Mouse (Mus musculus): ENCODE measurements around the gene Ptpn6. TPM values are rescaled to one million over a fixed set of nuclear protein-coding genes. Genes with fewer than 3 reads are reported as not detected.

Ptpn6 gene
- polyA plus RNA-seq, 1 experiment from 2014 or later, result 4.9 TPM

GRCm38 (mm10) chr6:124757351-124757880 is 18.9 kb upstream of the Ptpn6 start:
- Histone ChIP-seq H3K27ac (ENCODE audit: low read depth, low read length) (peak overlapping the region; percentile 99), H3K4me3 (ENCODE audit: low read length) (peak overlapping the region; percentile 80), H3K9me3 (ENCODE audit: control insufficient read depth, low read length) (no peaks in the 10 kb centered on the region), H3K27me3 (replicated peaks; ENCODE audit: control insufficient read depth, insufficient read depth, low read length) (no peaks in the 10 kb centered on the region), H3K9ac (ENCODE audit: low read depth, low read length) (peak overlapping the region; percentile 97), H3K4me2 (ENCODE audit: low read length) (peak overlapping the region; percentile 80), H3K36me3 (ENCODE audit: control insufficient read depth, insufficient read depth, low read length) (no peaks in the 10 kb centered on the region), H3K4me1 (ENCODE audit: control insufficient read depth, insufficient read depth, low read depth, low read length) (peaks cover 34% of the 10 kb centered on the region)
- 2% methylated on average over 5 of the region's 5 CpGs for WGBS
- ATAC-seq, result no peak

DNA sequence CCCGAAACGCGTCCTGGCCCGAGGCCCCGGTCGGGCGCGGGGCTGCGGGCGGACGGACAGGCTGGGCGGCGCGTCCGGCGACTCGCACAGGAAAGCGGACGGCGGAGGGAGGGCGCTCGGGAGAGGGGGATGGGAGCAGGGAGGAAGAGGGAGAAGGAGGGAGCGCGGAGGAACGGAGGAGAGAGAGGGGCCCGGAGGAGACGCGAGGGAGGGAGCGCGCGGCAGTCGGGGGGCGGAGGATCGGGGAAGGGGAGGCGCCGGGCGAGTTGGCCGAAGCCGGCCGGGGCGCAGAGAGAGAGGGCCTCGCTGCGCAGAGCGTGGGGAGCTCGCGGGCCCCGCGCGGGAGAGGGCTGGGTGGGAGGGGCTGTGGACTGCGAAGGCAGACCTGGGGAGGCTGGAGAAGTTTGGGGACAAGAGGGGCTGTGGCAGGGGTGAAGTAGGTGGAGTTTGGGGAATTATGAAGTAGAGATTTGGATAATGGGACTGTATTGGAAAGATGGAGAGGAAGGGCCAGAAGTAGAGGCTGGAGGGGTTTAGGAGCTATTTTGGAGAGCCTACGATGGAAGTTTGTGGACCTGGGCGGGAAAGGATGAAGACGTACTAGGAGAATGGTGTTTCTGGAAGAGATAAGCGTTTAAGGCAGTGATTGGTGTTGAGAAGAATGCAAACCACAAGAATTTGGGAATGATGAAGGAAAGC is 18.3 kb upstream of the Ptpn6 start:
- H3K27me3 ChIP-seq (replicated peaks; ENCODE audit: control insufficient read depth, insufficient read depth, low read length), result no peaks in the 10 kb centered on the region
- under 1% methylated on average over 47 of the region's 54 CpGs for WGBS
- H3K36me3 ChIP-seq (ENCODE audit: control insufficient read depth, insufficient read depth, low read length), result no peaks in the 10 kb centered on the region
- peak overlapping the region; percentile 99 for H3K27ac ChIP-seq (ENCODE audit: low read depth, low read length)
- H3K4me1 ChIP-seq (ENCODE audit: control insufficient read depth, insufficient read depth, low read depth, low read length), result peaks cover 34% of the 10 kb centered on the region
- H3K9ac ChIP-seq (ENCODE audit: low read depth, low read length), result peak overlapping the region; percentile 97
- H3K4me2 ChIP-seq (ENCODE audit: low read length), result peak overlapping the region; percentile 80
- peak overlapping the region; percentile 80 for H3K4me3 ChIP-seq (ENCODE audit: low read length)
- H3K9me3 ChIP-seq (ENCODE audit: control insufficient read depth, low read length), result no peaks in the 10 kb centered on the region
- ATAC-seq, result peak; percentile 75

GRCm38 (mm10) chr6:124755831-124756595 is 17.5 kb upstream of the Ptpn6 start, which contains the start of the genes Gm45234 and Atn1:
Gm45234 (minus strand) TSS chr6:124756021.
Atn1 (minus strand) TSS chr6:124756524.
- under 1% methylated on average over 40 of the region's 100 CpGs for WGBS

DNA sequence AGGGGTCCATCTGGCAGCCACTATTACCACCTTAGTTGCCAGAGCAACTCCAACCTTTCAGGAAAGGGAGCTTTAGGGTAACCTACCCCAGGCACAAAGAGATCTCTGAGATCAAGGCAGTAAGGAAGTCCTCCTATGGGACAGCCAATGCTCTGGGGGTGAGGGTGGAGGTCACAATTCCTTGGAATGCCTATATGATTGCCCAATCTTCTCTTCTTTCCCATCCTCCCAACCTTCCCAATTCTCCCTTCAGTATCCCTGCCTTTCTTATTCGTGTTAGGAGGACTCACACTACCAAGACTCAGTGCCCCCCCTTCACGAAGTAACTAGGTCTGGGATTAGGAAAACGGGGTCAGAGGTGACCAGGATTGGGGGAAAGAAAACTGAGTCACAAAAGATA is 16.8 kb upstream of the Ptpn6 start:
- no peaks in the 10 kb centered on the region for H3K27me3 ChIP-seq (replicated peaks; ENCODE audit: control insufficient read depth, insufficient read depth, low read length)
- H3K27ac ChIP-seq (ENCODE audit: low read depth, low read length), result peak overlapping the region; percentile 99
- no peaks in the 10 kb centered on the region for H3K9me3 ChIP-seq (ENCODE audit: control insufficient read depth, low read length)
- peaks cover 34% of the 10 kb centered on the region for H3K4me1 ChIP-seq (ENCODE audit: control insufficient read depth, insufficient read depth, low read depth, low read length)
- H3K36me3 ChIP-seq (ENCODE audit: control insufficient read depth, insufficient read depth, low read length), result no peaks in the 10 kb centered on the region
- H3K4me2 ChIP-seq (ENCODE audit: low read length), result peak overlapping the region; percentile 80
- peak overlapping the region; percentile 97 for H3K9ac ChIP-seq (ENCODE audit: low read depth, low read length)
- peak overlapping the region; percentile 80 for H3K4me3 ChIP-seq (ENCODE audit: low read length)
- 0% methylated on average over 3 of the region's 3 CpGs for WGBS
- no peak for ATAC-seq

More at GRCm38 (mm10) chr6:124755831-124756595, 17.5 kb upstream of the Ptpn6 start, which contains the start of the genes Gm45234 and Atn1:
- peak within 1 kb of the TSS; percentile 97 for H3K9ac ChIP-seq (ENCODE audit: low read depth, low read length)
- no peaks in the 10 kb centered on the region for H3K27me3 ChIP-seq (replicated peaks; ENCODE audit: control insufficient read depth, insufficient read depth, low read length)
- peak within 1 kb of the TSS; percentile 80 for H3K4me2 ChIP-seq (ENCODE audit: low read length)
- H3K4me1 ChIP-seq (ENCODE audit: control insufficient read depth, insufficient read depth, low read depth, low read length), result peaks cover 34% of the 10 kb centered on the region
- no peaks in the 10 kb centered on the region for H3K9me3 ChIP-seq (ENCODE audit: control insufficient read depth, low read length)
- peak within 1 kb of the TSS; percentile 99 for H3K27ac ChIP-seq (ENCODE audit: low read depth, low read length)
- ATAC-seq, result peak; percentile 50
- H3K36me3 ChIP-seq (ENCODE audit: control insufficient read depth, insufficient read depth, low read length), result no peaks in the 10 kb centered on the region
- H3K4me3 ChIP-seq (ENCODE audit: low read length), result peak within 1 kb of the TSS; percentile 80

DNA sequence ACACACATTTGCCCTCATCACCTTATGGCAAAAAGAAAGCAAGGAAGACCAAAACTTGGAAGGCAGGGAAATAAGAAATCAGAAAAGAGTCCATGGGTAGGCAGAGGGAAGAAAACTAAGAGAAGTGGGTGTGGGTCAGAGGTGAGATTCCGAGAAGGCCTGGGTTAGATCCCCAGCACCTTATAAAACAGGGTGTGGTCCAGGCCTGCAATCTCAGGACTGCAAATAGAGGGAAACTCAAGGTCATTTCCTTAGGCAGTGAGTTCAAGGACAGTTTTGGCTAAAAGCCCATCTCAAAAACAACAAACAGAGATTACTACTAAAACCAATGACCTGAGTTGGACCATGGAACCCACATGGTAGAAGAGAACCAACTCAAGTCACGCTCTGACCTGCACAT is 15.3 kb upstream of the Ptpn6 start:
- H3K9me3 ChIP-seq (ENCODE audit: control insufficient read depth, low read length), result no peaks in the 10 kb centered on the region
- no peak overlapping the region for H3K4me3 ChIP-seq (ENCODE audit: low read length)
- H3K27me3 ChIP-seq (replicated peaks; ENCODE audit: control insufficient read depth, insufficient read depth, low read length), result no peaks in the 10 kb centered on the region
- H3K9ac ChIP-seq (ENCODE audit: low read depth, low read length), result no peak overlapping the region
- H3K4me2 ChIP-seq (ENCODE audit: low read length), result peak overlapping the region; percentile 80; the same call in 1 of the 2 replicates
- ATAC-seq, result no peak
- WGBS, result 94% methylated on average over 2 of the region's 2 CpGs
- H3K36me3 ChIP-seq (ENCODE audit: control insufficient read depth, insufficient read depth, low read length), result peaks cover 7% of the 10 kb centered on the region; the same call in 1 of the 2 replicates
- peaks cover 31% of the 10 kb centered on the region for H3K4me1 ChIP-seq (ENCODE audit: control insufficient read depth, insufficient read depth, low read depth, low read length)
- H3K27ac ChIP-seq (ENCODE audit: low read depth, low read length), result no peak overlapping the region

DNA sequence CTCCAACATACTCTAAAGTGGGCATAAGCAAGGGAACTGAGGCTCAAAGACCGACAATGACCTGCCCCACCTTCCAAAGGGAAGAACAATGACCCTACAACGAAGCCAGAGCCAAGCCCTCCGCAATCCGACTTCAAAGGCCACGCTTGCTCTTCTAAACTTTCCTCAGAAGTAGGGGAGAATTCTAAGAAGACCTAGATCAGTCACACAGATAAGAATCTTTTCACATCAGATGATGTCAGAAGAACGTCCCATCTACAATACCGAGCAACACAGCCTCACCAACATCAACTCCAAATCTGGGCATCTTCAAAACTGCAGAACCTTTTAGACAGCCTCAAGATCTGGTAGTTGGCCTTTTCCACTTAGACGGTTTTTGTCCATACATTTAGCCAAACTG is 11.9 kb upstream of the Ptpn6 start:
- H3K4me1 ChIP-seq (ENCODE audit: control insufficient read depth, insufficient read depth, low read depth, low read length), result peaks cover 30% of the 10 kb centered on the region
- ATAC-seq, result no peak
- no peak overlapping the region for H3K4me3 ChIP-seq (ENCODE audit: low read length)
- no peak overlapping the region for H3K4me2 ChIP-seq (ENCODE audit: low read length)
- no peaks in the 10 kb centered on the region for H3K9me3 ChIP-seq (ENCODE audit: control insufficient read depth, low read length)
- H3K36me3 ChIP-seq (ENCODE audit: control insufficient read depth, insufficient read depth, low read length), result peaks cover 28% of the 10 kb centered on the region
- no peaks in the 10 kb centered on the region for H3K27me3 ChIP-seq (replicated peaks; ENCODE audit: control insufficient read depth, insufficient read depth, low read length)
- no peak overlapping the region for H3K9ac ChIP-seq (ENCODE audit: low read depth, low read length)
- H3K27ac ChIP-seq (ENCODE audit: low read depth, low read length), result no peak overlapping the region
- 87% methylated on average over 8 of the region's 8 CpGs for WGBS

DNA sequence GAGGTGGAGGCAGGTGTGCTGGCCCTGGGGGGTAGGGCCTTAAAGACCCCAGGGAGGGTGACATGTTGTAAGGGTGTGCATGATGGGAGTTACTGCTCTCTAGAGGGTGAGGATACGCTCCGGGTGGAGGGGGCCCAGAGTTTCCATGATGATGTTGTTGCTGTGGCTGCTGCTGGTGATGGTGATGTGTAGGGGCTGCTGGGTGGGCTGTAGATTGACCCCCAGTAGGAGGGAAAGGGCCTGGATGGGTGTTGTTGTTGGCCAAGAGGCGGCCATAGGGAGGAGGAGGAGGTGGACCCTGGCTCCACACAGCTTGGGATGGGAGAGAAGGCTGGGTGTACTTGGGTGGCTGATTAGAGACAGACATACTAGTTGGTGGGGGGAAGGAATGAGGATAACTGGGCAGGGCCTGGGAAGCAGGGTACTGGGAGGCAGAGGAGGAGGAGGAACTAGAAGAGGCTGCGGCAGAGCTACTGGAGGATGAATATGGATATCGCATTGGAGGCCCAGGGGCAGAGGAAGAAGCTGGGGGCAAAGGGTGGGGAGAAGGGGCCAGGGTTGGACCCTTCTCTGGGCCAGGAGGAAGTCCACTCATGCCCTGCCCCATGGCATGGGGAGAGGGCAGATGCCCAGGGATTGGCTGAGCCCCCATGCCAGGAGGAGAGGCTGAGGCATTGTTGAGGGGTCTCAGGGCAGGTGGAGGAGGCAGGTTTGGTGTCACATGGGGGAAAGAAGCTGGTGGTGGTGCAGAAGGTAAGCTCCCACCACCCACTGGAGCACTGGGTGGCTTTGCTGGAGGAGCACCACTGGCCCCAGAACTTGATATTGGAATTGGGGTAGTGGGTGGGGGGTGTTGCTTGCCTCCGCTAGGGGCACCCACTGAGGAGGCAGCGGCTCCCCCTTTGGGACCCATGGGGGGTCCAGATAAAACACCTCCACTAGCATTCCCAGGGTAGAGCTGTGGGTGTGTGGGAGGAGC is 8.4 kb upstream of the Ptpn6 start:
- ATAC-seq, result no peak

GRCm38 (mm10) chr6:124746296-124746605 is 7.7 kb upstream of the Ptpn6 start:
- ATAC-seq, result peak; percentile 7
- no peaks in the 10 kb centered on the region for H3K9me3 ChIP-seq (ENCODE audit: control insufficient read depth, low read length)

More for the DNA sequence above, 8.4 kb upstream of the Ptpn6 start:
- WGBS, result 86% methylated on average over 7 of the region's 7 CpGs
- peaks cover 45% of the 10 kb centered on the region for H3K36me3 ChIP-seq (ENCODE audit: control insufficient read depth, insufficient read depth, low read length)
- peak overlapping the region; percentile 89 for H3K9ac ChIP-seq (ENCODE audit: low read depth, low read length)
- no peaks in the 10 kb centered on the region for H3K9me3 ChIP-seq (ENCODE audit: control insufficient read depth, low read length)
- H3K27me3 ChIP-seq (replicated peaks; ENCODE audit: control insufficient read depth, insufficient read depth, low read length), result no peaks in the 10 kb centered on the region
- H3K4me3 ChIP-seq (ENCODE audit: low read length), result peak overlapping the region; percentile 54
- peak overlapping the region; percentile 91 for H3K4me2 ChIP-seq (ENCODE audit: low read length)
- H3K27ac ChIP-seq (ENCODE audit: low read depth, low read length), result peak overlapping the region; percentile 87
- peaks cover 16% of the 10 kb centered on the region for H3K4me1 ChIP-seq (ENCODE audit: control insufficient read depth, insufficient read depth, low read depth, low read length)

More at GRCm38 (mm10) chr6:124746296-124746605, 7.7 kb upstream of the Ptpn6 start:
- H3K9ac ChIP-seq (ENCODE audit: low read depth, low read length), result peak overlapping the region; percentile 89
- H3K36me3 ChIP-seq (ENCODE audit: control insufficient read depth, insufficient read depth, low read length), result peaks cover 45% of the 10 kb centered on the region
- peak overlapping the region; percentile 87 for H3K27ac ChIP-seq (ENCODE audit: low read depth, low read length)
- peaks cover 22% of the 10 kb centered on the region for H3K4me1 ChIP-seq (ENCODE audit: control insufficient read depth, insufficient read depth, low read depth, low read length)
- H3K4me3 ChIP-seq (ENCODE audit: low read length), result peak overlapping the region; percentile 54
- peak overlapping the region; percentile 91 for H3K4me2 ChIP-seq (ENCODE audit: low read length)
- no peaks in the 10 kb centered on the region for H3K27me3 ChIP-seq (replicated peaks; ENCODE audit: control insufficient read depth, insufficient read depth, low read length)
- 11% methylated on average over 8 of the region's 8 CpGs for WGBS
